Mouse (Mus musculus) forebrain, postnatal 0 days (tissue): ENCODE results near the gene Pls3. TPM values are rescaled to one million over a fixed set of nuclear protein-coding genes. Genes with fewer than 3 reads are reported as not detected.
"Not testable (repeated sequence)": the region's sequence is repeated elsewhere in the genome, so short reads cannot be mapped to it uniquely, and the experiment has no call there.

Source experiments
- ATAC-seq: fragments of 200-750 bp; cut with Nextera tagmentation; 2 replicates; pipeline ENCODE4 v1.8.0; 2017; ENCODE audit warnings: mild to moderate bottlenecking, moderate library complexity
- DNase-seq: peaks from one replicate; pipeline ENCODE4 v3.0.0-alpha.2; 2015
- H3K27ac ChIP-seq: fragments of 300-500 bp; sonication (generic); 2 replicates; pipeline ENCODE4 v1.5.1; 2014; ENCODE audit warnings: low read depth, mild to moderate bottlenecking, antibody characterized with exemption, low read length, moderate library complexity, mixed read lengths
- H3K27me3 ChIP-seq: fragments of 300-500 bp; sonication (generic); 2 replicates; pipeline ENCODE4 v1.6.1; 2014; ENCODE audit warnings: mild to moderate bottlenecking, low read length, mixed read lengths; ENCODE audit not compliant: insufficient read depth
- H3K36me3 ChIP-seq: fragments of 300-500 bp; sonication (generic); 2 replicates; pipeline ENCODE4 v1.6.1; 2014; ENCODE audit warnings: mild to moderate bottlenecking, moderate library complexity; ENCODE audit not compliant: insufficient read depth
- H3K4me1 ChIP-seq: fragments of 300-500 bp; sonication (generic); 2 replicates; pipeline ENCODE4 v1.6.1; 2014; ENCODE audit warnings: antibody characterized with exemption; ENCODE audit not compliant: insufficient read depth
- H3K4me2 ChIP-seq: fragments of 300-500 bp; sonication (generic); 2 replicates; pipeline ENCODE4 v1.6.1; 2014; ENCODE audit warnings: low read depth, mild to moderate bottlenecking, moderate library complexity
- H3K4me3 ChIP-seq: fragments of 300-500 bp; sonication (generic); 2 replicates; pipeline ENCODE4 v1.5.1; 2014; ENCODE audit warnings: low read depth, low read length, mixed read lengths
- H3K9ac ChIP-seq: fragments of 300-500 bp; sonication (generic); 2 replicates; pipeline ENCODE4 v1.6.1; 2014; ENCODE audit warnings: mild to moderate bottlenecking
- H3K9me3 ChIP-seq: fragments of 300-500 bp; sonication (generic); 2 replicates; pipeline ENCODE4 v1.6.1; 2016; ENCODE audit warnings: low read length
- CTCF ChIP-seq: sonication (generic); IDR thresholded peaks from 2 replicates; pipeline ENCODE4 v1.5.1; 2016; ENCODE audit warnings: antibody characterized with exemption, control low read depth, low read depth
- WGBS: fragments of 180-500 bp; shearing (Covaris S2); extraction: QIAGEN DNeasy Blood & Tissue Kit; methylation state at CpG from one replicate; pipeline ENCODE4 v1.1.7; 2014; 5-methylcytosine and 5-hydroxymethylcytosine counted together
- polyA plus RNA-seq: library from polyadenylated mRNA; unstranded; fragments of >200 nt; fragmentation: Nextera tagmentation; extraction: Ambion mirVana; gene quantifications from 2 replicates; pipeline ENCODE4 v1.2.1, GENCODE M21; 2015
- total RNA-seq: library from RNA; depleted of rRNA; stranded (reverse); fragments of >200 nt; gene quantifications from 2 replicates; pipeline ENCODE4 v1.2.3, GENCODE M21; 2014

Pls3 gene
- total and polyA plus RNA-seq, 2 experiments from 2014 or later, result 25.9 to 43.1 TPM

- peak; percentile 73 for DNase-seq
- not testable (repeated sequence) for H3K36me3 ChIP-seq, H3K4me1 ChIP-seq, ATAC-seq, H3K4me2 ChIP-seq, H3K27ac ChIP-seq, H3K27me3 ChIP-seq, H3K9ac ChIP-seq, H3K9me3 ChIP-seq, H3K4me3 ChIP-seq
- TF ChIP-seq CTCF, result 0 out of 2 replicates have a peak, but pooled peaks have one; percentile 24
- 56% methylated on average over 9 of the region's 10 CpGs for WGBS
Measured at GRCm38 (mm10) chrX:75749312-75749711, 125.7 kb downstream of the Pls3 start.

- H3K4me1 ChIP-seq, H3K27ac ChIP-seq, H3K27me3 ChIP-seq, H3K9ac ChIP-seq, ATAC-seq, H3K4me2 ChIP-seq, H3K36me3 ChIP-seq, H3K4me3 ChIP-seq, H3K9me3 ChIP-seq: not testable (repeated sequence)
- TF ChIP-seq CTCF, result peak; percentile 28; the same call in 1 of the 2 replicates
- DNase-seq, result peak; percentile 74
- WGBS, result 59% methylated on average over 12 of the region's 14 CpGs
Measured at GRCm38 (mm10) chrX:75744466-75744865, 130.5 kb downstream of the Pls3 start.

DNA sequence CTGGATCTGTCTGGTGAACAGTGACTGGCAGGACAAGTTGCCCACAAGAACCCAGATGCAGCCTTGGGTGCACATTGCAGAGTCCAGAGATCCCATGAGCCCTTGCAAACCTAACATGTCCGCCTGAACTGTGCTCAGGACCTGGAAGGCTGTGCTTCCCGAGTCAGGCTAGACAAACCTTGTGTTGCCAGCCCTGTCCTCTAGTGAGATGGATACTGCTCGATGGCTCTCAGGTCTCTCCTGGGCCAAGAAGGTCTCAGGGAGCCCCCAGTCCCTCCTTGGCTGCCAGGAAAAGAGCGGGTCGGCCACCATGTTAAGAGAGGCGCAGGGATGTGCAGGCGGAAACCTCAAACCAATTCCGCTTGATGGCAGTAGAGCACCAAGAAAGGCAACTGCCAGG lies 135.5 kb downstream of the Pls3 start:
- H3K36me3 ChIP-seq, DNase-seq, H3K27ac ChIP-seq, H3K4me2 ChIP-seq, H3K27me3 ChIP-seq, H3K4me1 ChIP-seq, ATAC-seq, H3K4me3 ChIP-seq, H3K9ac ChIP-seq, H3K9me3 ChIP-seq: not testable (repeated sequence)
- WGBS, result 48% methylated on average over 2 of the region's 8 CpGs
